In genomic region chr7:112469817-112470216, GRCm38 (mm10) we compare ENCODE assay signal across 9 mouse cellular contexts. TPM values are rescaled to one million over a fixed set of nuclear protein-coding genes. Genes with fewer than 3 reads are reported as not detected.
DNase-seq lines count a peak whose midpoint lies in the region; ATAC-seq lines count a peak whose summit lies in the region.
"Had no signal": no experiment of that assay in that cellular context is flagged by ENCODE, and none has a peak within 500 bp of the region (broad histone marks: within the 10 kb centered on the region; RNA-seq: fewer than 3 reads in every experiment).

No protein-coding gene starts in this region.

- H3K36me3 ChIP-seq in liver, embryonic 12.5 days: no peaks in the 10 kb centered on the region
- H3K36me3 ChIP-seq in hindbrain, embryonic 14.5 days (replicated peaks; ENCODE audit: control insufficient read depth, insufficient read depth): no peaks in the 10 kb centered on the region

- no peak overlapping the region for H3K27ac ChIP-seq in liver, embryonic 12.5 days
- H3K27ac ChIP-seq in hindbrain, embryonic 14.5 days: no peak overlapping the region

- no peak overlapping the region for H3K4me3 ChIP-seq in liver, embryonic 12.5 days
- H3K4me3 ChIP-seq in hindbrain, embryonic 14.5 days (replicated peaks; ENCODE audit: low read length): no peak overlapping the region

- H3K27me3 ChIP-seq in liver, embryonic 12.5 days (replicated peaks): no peaks in the 10 kb centered on the region; the same call in 1 of the 2 replicates
- H3K27me3 ChIP-seq in hindbrain, embryonic 14.5 days (ENCODE audit: control insufficient read depth, insufficient read depth, low read length): no peaks in the 10 kb centered on the region

- H3K9me3 ChIP-seq in liver, embryonic 12.5 days (replicated peaks): no peaks in the 10 kb centered on the region
- no peaks in the 10 kb centered on the region for H3K9me3 ChIP-seq in hindbrain, embryonic 14.5 days (ENCODE audit: control insufficient read depth, low read length)

- no peak overlapping the region for H3K9ac ChIP-seq in liver, embryonic 12.5 days
- H3K9ac ChIP-seq in hindbrain, embryonic 14.5 days: no peak overlapping the region

- H3K4me2 ChIP-seq in liver, embryonic 12.5 days: no peak overlapping the region
- no peak overlapping the region for H3K4me2 ChIP-seq in hindbrain, embryonic 14.5 days (replicated peaks)

- no peaks in the 10 kb centered on the region for H3K4me1 ChIP-seq in liver, embryonic 12.5 days
- H3K4me1 ChIP-seq in hindbrain, embryonic 14.5 days (replicated peaks; ENCODE audit: control insufficient read depth, insufficient read depth, low read length): peaks cover 27% of the 10 kb centered on the region

- ATAC-seq in liver, embryonic 12.5 days: no peak
- peak; percentile 62; the same call in 1 of the 2 replicates for ATAC-seq in hindbrain, embryonic 14.5 days (ENCODE audit: low FRiP score)

- peak; percentile 68 for DNase-seq in liver
- DNase-seq in cerebellum, postnatal 25 days: peak; percentile 83 to 88
- DNase-seq in frontal cortex, postnatal 25 days (ENCODE audit: low spot score in 2 of 2): peak; percentile 65 to 76
- DNase-seq in hindbrain, embryonic 14.5 days (ENCODE audit: low spot score): peak; percentile 82
- peak; percentile 84 to 87 for DNase-seq in left cerebral cortex, adult 18-20 months (ENCODE audit: low spot score in 2 of 2)
- peak; percentile 77 for DNase-seq in mesoderm, embryonic 11.5 days (ENCODE audit: low read depth, low spot score)
- DNase-seq in spleen, postnatal 4 days (ENCODE audit: low spot score in 2 of 2): peak; percentile 38 to 77

- 31% methylated on average over 5 of the region's 5 CpGs for WGBS in liver, embryonic 12.5 days (ENCODE audit: insufficient replicate concordance)
- WGBS in hindbrain, embryonic 14.5 days: 28% methylated on average over 5 of the region's 5 CpGs

RNA-seq across cellular contexts. Expression of gene Parva, which starts 42.5 kb away (rescaled TPM):
- polyA plus RNA-seq in liver, embryonic 12.5 days (2016; fragmentation: Nextera tagmentation; extraction: Ambion mirVana): 13.2 and 13.6 TPM in 2 replicates
- polyA plus RNA-seq in hindbrain, embryonic 14.5 days (2014; fragmentation: Nextera tagmentation; extraction: Ambion mirVana): 28.1 and 28.8 TPM in 2 replicates
- total RNA-seq in left cerebral cortex, adult 18-20 months (2021): 10 to 100 TPM; 49.5 to 50.7 TPM
- total RNA-seq: neutrophil, adult 5-6 weeks had no signal
